Mouse (Mus musculus) limb, embryonic 12.5 days (tissue): ENCODE data around the gene Arhgef33. TPM values are rescaled to one million over a fixed set of nuclear protein-coding genes. Genes with fewer than 3 reads are reported as not detected.
"Not testable (repeated sequence)": the region's sequence is repeated elsewhere in the genome, so short reads cannot be mapped to it uniquely, and the experiment has no call there.

Experiments
- ATAC-seq: fragments of 200-750 bp; cut with Nextera tagmentation; 2 replicates; pipeline ENCODE4 v1.8.0; 2017; ENCODE audit warnings: low read depth, moderate TSS enrichment; ENCODE audit not compliant: insufficient number of reproducible peaks, insufficient read depth, low FRiP score, low TSS enrichment
- H3K27ac ChIP-seq: fragments of 300-500 bp; sonication (generic); 2 replicates; pipeline ENCODE4 v1.5.1; 2016; ENCODE audit warnings: mild to moderate bottlenecking, moderate library complexity
- H3K27me3 ChIP-seq: fragments of 300-500 bp; sonication (generic); 2 replicates; pipeline ENCODE4 v1.6.1; 2016; ENCODE audit warnings: mild to moderate bottlenecking, moderate library complexity
- H3K36me3 ChIP-seq: fragments of 300-500 bp; sonication (generic); 2 replicates; pipeline ENCODE4 v1.6.1; 2016; ENCODE audit warnings: mild to moderate bottlenecking, moderate library complexity
- H3K4me1 ChIP-seq: fragments of 300-500 bp; sonication (generic); replicated peaks from 2 replicates; pipeline ENCODE4 v1.6.1; 2016
- H3K4me2 ChIP-seq: fragments of 300-500 bp; sonication (generic); 2 replicates; pipeline ENCODE4 v1.6.1; 2016; ENCODE audit warnings: mild to moderate bottlenecking, moderate library complexity
- H3K4me3 ChIP-seq: fragments of 300-500 bp; sonication (generic); replicated peaks from 2 replicates; pipeline ENCODE4 v1.5.1; 2016; ENCODE audit warnings: mild to moderate bottlenecking
- H3K9ac ChIP-seq: fragments of 300-500 bp; sonication (generic); replicated peaks from 2 replicates; pipeline ENCODE4 v1.6.1; 2016; ENCODE audit warnings: mild to moderate bottlenecking, moderate library complexity
- H3K9me3 ChIP-seq: fragments of 300-500 bp; sonication (generic); 2 replicates; pipeline ENCODE4 v1.6.1; 2016; ENCODE audit warnings: mild to moderate bottlenecking, moderate library complexity
- WGBS: fragments of 180-500 bp; shearing (Covaris S2); methylation state at CpG from one replicate; pipeline ENCODE4 v1.1.7; 2016; 5-methylcytosine and 5-hydroxymethylcytosine counted together
- polyA plus RNA-seq: library from polyadenylated mRNA; unstranded; fragments of >200 nt; fragmentation: Nextera tagmentation; extraction: Ambion mirVana; gene quantifications from 2 replicates; pipeline ENCODE4 v1.2.1, GENCODE M21; 2016

Gene Arhgef33
- polyA plus RNA-seq, 1 experiment from 2014 or later, result 2.1 TPM

DNA sequence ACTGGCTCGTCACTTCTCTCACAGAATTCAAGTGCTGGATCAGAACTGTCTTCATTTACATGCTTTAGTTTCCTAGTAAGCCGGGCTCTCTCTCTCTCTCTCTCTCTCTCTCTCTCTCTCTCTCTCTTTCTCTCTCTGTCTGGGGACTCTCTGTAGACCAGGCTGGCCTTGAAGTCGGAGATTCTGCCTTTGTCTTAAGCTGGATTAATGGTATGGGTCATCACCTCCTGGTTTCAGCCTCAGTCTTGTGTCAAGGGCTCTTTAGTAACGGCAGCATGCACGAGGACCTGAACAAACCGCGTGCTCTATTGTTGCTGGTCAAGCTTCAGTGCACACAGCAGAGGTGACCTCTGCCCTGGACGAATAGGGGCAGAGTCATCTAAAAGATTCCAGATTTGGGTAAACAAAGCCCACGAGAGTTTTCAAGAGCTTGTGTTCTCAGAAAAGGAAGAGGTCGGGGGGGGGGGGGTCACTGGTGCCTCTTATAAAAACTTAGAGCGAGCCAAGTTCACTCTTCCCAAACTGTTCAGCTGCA lies 39.5 kb downstream of the Arhgef33 start:
- Histone ChIP-seq H3K9ac (no peak overlapping the region), H3K4me3 (no peak overlapping the region), H3K9me3 (0 out of 2 replicates have a peak, but pooled peaks cover 3% of the 10 kb centered on the region), H3K36me3 (no peaks in the 10 kb centered on the region), H3K27me3 (no peaks in the 10 kb centered on the region), H3K4me2 (no peak overlapping the region), H3K4me1 (no peaks in the 10 kb centered on the region; the same call in 1 of the 2 replicates), H3K27ac (0 out of 2 replicates have a peak overlapping the region, but pooled peaks have one; percentile 37)
- ATAC-seq, result no peak
- WGBS, result 72% methylated on average over 11 of the region's 11 CpGs

DNA sequence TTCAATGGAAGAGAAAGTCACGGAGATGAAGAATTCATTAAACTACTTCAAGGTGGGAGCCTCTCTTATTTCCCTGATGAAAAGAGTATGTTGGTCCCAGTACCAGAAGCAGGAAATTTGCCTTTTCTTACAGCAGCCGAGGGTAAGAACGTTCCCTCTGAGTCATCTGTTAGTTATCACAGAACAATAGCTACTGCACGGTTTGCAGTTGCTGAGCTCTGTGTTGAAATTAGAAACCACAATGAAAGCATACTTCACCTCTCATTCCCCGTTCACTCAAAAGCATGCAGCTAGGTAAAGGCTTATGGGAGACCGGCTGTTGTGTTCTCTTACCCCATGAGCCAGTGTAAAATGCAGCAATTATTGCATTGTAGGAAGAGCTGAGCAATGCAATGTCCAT lies 40.0 kb downstream of the Arhgef33 start:
- no peaks in the 10 kb centered on the region for H3K36me3 ChIP-seq
- H3K27ac ChIP-seq, result peak overlapping the region; percentile 37; the same call in 1 of the 2 replicates
- WGBS, result 34% methylated on average over 6 of the region's 6 CpGs
- H3K4me3 ChIP-seq, result no peak overlapping the region
- H3K4me1 ChIP-seq, result no peaks in the 10 kb centered on the region; the same call in 1 of the 2 replicates
- H3K9ac ChIP-seq, result no peak overlapping the region
- H3K27me3 ChIP-seq, result no peaks in the 10 kb centered on the region
- H3K9me3 ChIP-seq, result 0 out of 2 replicates have a peak, but pooled peaks cover 3% of the 10 kb centered on the region
- ATAC-seq, result no peak
- H3K4me2 ChIP-seq, result no peak overlapping the region

DNA sequence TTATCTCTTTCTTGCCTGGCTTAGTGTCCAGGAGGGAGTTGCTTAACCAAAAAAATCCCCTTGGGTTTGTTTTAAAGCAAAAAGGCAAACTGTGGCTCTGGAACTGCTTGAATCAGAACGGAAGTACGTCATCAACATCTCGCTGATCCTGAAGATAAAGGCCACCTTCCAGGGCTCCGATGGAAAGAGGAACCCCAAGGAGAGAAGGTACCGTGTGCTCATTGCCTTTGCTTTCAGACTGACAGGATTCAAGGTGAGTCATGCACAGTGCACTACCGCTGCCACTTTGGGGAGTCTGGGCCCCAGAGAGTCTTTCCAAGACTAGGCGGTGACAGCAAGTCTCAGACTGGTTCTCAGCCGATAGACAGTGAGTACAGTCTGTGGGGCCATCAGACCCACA lies 53.0 kb downstream of the Arhgef33 start:
- ATAC-seq, result no peak
- WGBS, result 93% methylated on average over 8 of the region's 8 CpGs
- no peak overlapping the region for H3K9ac ChIP-seq
- H3K36me3 ChIP-seq, result no peaks in the 10 kb centered on the region
- H3K27ac ChIP-seq, result no peak overlapping the region
- no peak overlapping the region for H3K4me2 ChIP-seq
- H3K27me3 ChIP-seq, result peaks cover 6% of the 10 kb centered on the region; the same call in 1 of the 2 replicates
- H3K4me1 ChIP-seq, result no peaks in the 10 kb centered on the region
- no peak overlapping the region for H3K4me3 ChIP-seq
- H3K9me3 ChIP-seq, result no peaks in the 10 kb centered on the region

DNA sequence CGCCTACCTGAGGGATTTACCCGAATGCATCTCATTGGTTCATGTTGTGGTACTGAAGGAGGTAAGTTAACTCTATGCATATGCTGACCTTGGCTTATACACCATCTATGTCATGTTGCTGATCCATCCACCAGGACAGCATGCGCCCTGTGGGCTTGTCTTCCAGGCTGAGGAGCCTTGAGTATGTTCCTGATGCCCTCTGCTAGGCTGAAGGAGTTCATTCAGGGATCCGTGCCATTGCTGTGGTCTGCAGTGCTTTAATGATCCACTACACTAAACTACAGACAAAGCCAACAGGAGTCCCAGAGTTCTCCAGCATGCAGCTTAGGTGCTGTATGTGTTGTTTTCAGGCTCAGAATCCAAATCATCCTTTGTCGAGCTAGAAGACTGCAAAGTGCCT lies 60.1 kb downstream of the Arhgef33 start:
- Histone ChIP-seq H3K27me3 (no peaks in the 10 kb centered on the region), H3K27ac (no peak overlapping the region), H3K9ac (no peak overlapping the region), H3K9me3 (no peaks in the 10 kb centered on the region), H3K4me3 (no peak overlapping the region), H3K4me1 (no peaks in the 10 kb centered on the region), H3K4me2 (no peak overlapping the region), H3K36me3 (no peaks in the 10 kb centered on the region)
- 91% methylated on average over 5 of the region's 5 CpGs for WGBS
- no peak for ATAC-seq

DNA sequence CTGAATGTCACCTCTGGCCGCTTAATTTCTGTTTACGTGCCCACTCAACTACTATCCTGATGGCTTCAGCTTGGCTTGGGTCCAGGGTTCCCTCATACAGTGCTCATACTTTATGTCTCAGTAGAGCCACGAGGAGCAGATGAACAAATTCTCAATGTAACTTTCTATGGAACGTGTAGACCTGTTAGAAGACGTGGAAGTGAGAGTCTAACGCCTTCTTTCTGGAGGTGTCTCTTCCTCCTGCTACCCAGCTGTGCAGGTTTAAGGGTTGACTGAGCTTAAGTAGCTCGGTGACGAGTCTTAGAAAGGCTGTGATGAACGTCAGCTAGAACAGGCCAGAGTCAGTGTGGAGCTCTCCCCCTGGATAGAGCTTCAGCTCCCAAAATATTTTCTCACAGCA lies 61.4 kb downstream of the Arhgef33 start:
- Histone ChIP-seq H3K4me2 (no peak overlapping the region), H3K4me3 (no peak overlapping the region), H3K27ac (no peak overlapping the region), H3K4me1 (peaks cover 8% of the 10 kb centered on the region), H3K27me3 (no peaks in the 10 kb centered on the region), H3K36me3 (no peaks in the 10 kb centered on the region), H3K9me3 (no peaks in the 10 kb centered on the region), H3K9ac (no peak overlapping the region)
- WGBS, result 83% methylated on average over 9 of the region's 9 CpGs
- ATAC-seq, result no peak

DNA sequence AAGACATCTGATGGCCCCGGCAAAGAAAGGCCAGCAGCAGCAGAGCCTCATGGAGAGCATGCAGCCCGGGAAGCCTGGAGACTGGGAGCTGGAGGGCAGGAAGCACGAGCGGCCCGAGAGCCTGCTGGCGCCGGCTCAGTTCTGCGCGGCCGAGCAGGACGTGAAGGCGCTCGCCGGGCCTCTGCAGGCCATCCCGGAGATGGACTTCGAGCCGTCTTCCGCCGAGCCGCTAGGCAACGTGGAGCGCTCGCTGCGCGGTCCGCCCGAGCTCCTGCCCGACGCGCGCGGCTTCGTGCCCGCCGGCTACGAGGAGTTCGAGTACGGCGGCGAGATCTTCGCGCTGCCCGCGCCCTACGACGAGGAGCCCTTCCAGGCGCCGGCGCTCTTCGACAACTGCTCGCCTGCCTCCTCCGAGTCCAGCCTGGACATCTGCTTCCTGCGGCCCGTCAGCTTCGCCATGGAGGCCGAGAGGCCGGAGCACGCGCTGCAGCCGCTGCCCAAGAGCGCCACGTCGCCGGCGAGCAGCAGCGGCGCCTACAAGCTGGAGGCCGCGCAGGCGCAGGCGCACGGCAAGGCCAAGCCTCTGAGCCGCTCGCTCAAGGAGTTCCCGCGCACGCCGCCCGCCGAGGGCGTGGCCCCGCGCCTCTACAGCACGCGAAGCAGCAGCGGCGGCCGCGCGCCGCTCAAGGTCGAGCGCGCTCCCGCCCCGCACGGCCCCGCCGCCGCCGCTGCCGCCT lies 66.0 kb downstream of the Arhgef33 start, which contains the start of gene Gm10190:
Gm10190 (minus strand) TSS at position 553 of the 737 bp plus-strand sequence.
- peak within 1 kb of the TSS; percentile 45 for H3K27ac ChIP-seq

DNA sequence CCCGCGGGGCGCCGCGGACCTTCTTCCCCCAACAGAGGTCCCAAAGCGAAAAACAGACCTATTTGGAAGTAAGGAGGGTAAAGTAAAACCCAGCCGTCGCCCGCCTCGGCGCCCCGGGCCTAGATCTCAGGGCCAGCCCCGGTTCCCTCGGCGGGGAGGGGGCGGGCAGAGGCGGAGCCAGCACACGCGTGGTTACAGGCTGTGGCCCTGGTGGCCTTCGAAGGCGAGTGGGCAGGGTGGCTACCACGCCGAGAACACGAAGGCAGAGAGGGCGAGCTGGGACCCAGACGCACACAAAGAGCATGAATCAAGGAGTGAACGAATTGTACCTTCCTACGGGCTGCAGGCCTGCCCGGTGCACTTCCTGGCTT lies 66.5 kb downstream of the Arhgef33 start:
- peak; percentile 67 for ATAC-seq
- WGBS, result 19% methylated on average over 29 of the region's 29 CpGs
- H3K9ac ChIP-seq, result peak overlapping the region; percentile 81
- H3K4me1 ChIP-seq, result peaks cover 11% of the 10 kb centered on the region
- peak overlapping the region; percentile 49 for H3K4me3 ChIP-seq
- peaks cover 6% of the 10 kb centered on the region; the same call in 1 of the 2 replicates for H3K27me3 ChIP-seq
- H3K4me2 ChIP-seq, result peak overlapping the region; percentile 70
- H3K36me3 ChIP-seq, result no peaks in the 10 kb centered on the region
- H3K9me3 ChIP-seq, result no peaks in the 10 kb centered on the region
- no peak overlapping the region; the same call in 1 of the 2 replicates for H3K27ac ChIP-seq

More for the DNA sequence above, 66.0 kb downstream of the Arhgef33 start, which contains the start of gene Gm10190:
- H3K4me1 ChIP-seq, result peaks cover 11% of the 10 kb centered on the region
- peak; percentile 95 for ATAC-seq
- H3K36me3 ChIP-seq, result no peaks in the 10 kb centered on the region
- peak within 1 kb of the TSS; percentile 70 for H3K4me2 ChIP-seq
- no peaks in the 10 kb centered on the region for H3K9me3 ChIP-seq
- peak within 1 kb of the TSS; percentile 81 for H3K9ac ChIP-seq
- 4% methylated on average over 102 of the region's 102 CpGs for WGBS
- peaks cover 6% of the 10 kb centered on the region; the same call in 1 of the 2 replicates for H3K27me3 ChIP-seq
- H3K4me3 ChIP-seq, result peak within 1 kb of the TSS; percentile 49

DNA sequence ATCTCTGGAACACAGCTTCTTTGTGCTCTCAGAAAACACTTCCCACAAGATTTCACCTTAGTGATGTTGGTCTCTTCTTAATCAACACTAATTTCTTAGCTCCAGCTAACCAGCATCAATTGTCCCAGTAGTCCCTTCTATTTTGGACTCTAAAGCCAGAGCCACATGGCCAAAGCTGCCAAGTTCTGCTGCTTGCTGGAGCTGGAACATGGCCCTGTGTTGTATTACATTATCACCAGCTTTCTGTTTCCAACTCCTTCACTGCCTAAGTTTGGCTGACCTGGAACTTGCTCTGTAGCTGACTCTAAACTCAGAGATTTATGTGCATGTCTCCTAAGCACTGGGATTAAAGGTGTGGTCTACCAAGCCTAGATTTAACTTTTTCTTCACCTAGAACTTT lies 71.2 kb downstream of the Arhgef33 start:
- not testable (repeated sequence) for H3K27ac ChIP-seq, H3K9ac ChIP-seq, H3K27me3 ChIP-seq, H3K9me3 ChIP-seq, H3K4me3 ChIP-seq, H3K36me3 ChIP-seq, H3K4me1 ChIP-seq, H3K4me2 ChIP-seq, ATAC-seq

DNA sequence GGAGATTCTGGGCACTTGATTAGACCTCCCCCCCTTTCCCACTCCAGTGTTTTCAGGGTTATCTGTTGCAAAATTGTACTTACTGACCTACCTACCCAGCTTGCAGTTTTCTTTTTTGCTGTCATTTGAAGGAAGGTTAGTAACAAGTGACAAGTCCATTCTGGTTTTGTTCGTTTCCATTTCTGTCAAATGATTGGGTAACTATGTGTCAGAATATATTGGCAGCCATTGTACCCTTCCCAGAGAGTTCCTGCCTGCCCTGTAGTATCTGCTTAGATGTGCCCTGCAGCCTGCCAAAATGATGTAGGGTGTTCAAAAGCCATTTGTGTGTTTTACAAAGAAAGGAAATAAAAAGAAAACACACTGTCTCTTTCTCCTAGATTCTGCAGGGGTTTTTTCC lies 78.5 kb downstream of the Arhgef33 start:
- Histone ChIP-seq H3K27me3 (no peaks in the 10 kb centered on the region; the same call in 1 of the 2 replicates), H3K27ac (no peak overlapping the region), H3K9me3 (no peaks in the 10 kb centered on the region), H3K4me2 (no peak overlapping the region), H3K4me1 (no peaks in the 10 kb centered on the region), H3K4me3 (no peak overlapping the region), H3K36me3 (no peaks in the 10 kb centered on the region), H3K9ac (no peak overlapping the region)
- ATAC-seq, result no peak
- WGBS, result 66% methylated on average over 1 of the region's 1 CpGs

DNA sequence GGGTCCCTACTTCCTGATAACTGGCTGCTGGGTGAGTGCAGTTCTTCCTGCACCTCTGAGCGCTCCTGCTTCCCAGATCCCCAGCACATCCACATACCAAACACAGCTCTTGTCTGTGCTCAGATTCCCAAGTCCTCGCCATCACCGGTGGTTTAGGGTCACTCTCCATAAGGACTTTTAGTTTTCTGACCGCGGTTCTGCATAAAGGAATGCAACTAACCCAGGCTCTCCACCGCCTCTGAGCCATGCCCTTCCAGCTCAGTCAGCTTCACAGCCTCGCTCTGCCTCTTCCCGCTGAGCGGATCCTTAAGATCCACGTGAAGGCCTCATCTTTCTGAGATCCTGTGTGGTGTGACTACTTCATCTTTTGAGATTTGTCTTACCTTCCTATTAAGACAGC lies 82.8 kb downstream of the Arhgef33 start:
- 68% methylated on average over 10 of the region's 10 CpGs for WGBS
- no peaks in the 10 kb centered on the region for H3K9me3 ChIP-seq
- no peak overlapping the region for H3K9ac ChIP-seq
- no peak overlapping the region for H3K4me2 ChIP-seq
- no peaks in the 10 kb centered on the region; the same call in 1 of the 2 replicates for H3K4me1 ChIP-seq
- H3K36me3 ChIP-seq, result no peaks in the 10 kb centered on the region
- no peak overlapping the region for H3K4me3 ChIP-seq
- no peaks in the 10 kb centered on the region; the same call in 1 of the 2 replicates for H3K27me3 ChIP-seq
- H3K27ac ChIP-seq, result no peak overlapping the region
- no peak for ATAC-seq
